Mouse (Mus musculus): ENCODE measurements around the gene Nsmce1. TPM values are rescaled to one million over a fixed set of nuclear protein-coding genes. Genes with fewer than 3 reads are reported as not detected.

The Nsmce1 gene
- polyA plus RNA-seq, 1 experiment, result 35.8 TPM

DNA sequence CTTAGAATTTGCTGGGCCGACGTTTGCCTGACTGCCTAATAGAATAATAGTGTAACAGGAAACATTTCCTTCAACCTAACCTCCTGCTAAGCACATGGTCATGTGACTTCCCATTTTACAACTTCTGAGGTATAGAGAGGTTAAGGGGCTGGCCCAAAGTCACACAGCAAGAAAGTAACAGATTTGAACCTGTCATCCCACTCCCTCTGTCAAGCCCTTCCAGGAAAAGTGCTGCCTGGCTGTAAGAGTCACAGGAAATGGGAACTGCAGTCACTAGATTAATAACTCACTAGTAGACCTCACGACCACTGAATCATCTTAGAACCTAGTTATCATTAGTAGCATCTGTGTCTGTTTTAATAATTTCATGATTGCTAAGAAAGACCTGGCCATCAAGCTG lies 68.3 kb downstream of the Nsmce1 start:
- TF ChIP-seq POLR2A (IDR thresholded peaks at IDR 0.05; ENCODE audit: low read depth, low read length) (no peak), CTCF (IDR thresholded peaks at IDR 0.05; ENCODE audit: extremely low read depth, insufficient read length, insufficient replicate concordance, low read depth, low read length) (no peak)
- Histone ChIP-seq H3K27me3 (ENCODE audit: control insufficient read depth, insufficient read depth, low read length) (no peaks in the 10 kb centered on the region), H3K36me3 (ENCODE audit: control insufficient read depth, insufficient read depth, low read length) (no peaks in the 10 kb centered on the region), H3K4me1 (ENCODE audit: control insufficient read depth, insufficient read depth, insufficient read length, low read length) (no peaks in the 10 kb centered on the region), H3K4me3 (ENCODE audit: low read depth, low read length) (no peak overlapping the region), H3K27ac (ENCODE audit: insufficient read depth, low read depth, low read length) (no peak overlapping the region)
- WGBS, result 46% methylated on average over 3 of the region's 3 CpGs

DNA sequence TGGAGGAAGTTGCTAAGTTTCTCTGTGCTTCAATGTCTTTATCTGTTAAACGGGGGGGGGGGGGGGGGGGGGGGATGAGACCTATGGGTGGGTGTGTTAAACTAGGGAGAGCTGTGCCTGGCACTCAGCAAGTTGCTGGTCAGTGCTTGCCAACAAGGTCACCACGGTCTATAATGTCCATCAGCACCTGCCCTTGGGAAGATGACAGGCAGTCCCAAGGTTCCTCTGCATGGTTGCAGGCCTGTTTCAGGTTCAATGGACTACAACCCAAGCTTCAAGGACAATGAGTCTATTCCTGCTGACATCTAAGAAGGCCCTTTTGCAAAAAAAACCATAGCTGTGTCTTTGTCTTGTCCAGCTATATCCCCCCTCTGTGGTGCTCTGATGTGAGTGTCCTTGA lies 69.5 kb downstream of the Nsmce1 start:
- Histone ChIP-seq H3K27me3 (ENCODE audit: control insufficient read depth, insufficient read depth, low read length) (no peaks in the 10 kb centered on the region), H3K36me3 (ENCODE audit: control insufficient read depth, insufficient read depth, low read length) (no peaks in the 10 kb centered on the region), H3K27ac (ENCODE audit: insufficient read depth, low read depth, low read length) (no peak overlapping the region), H3K4me3 (ENCODE audit: low read depth, low read length) (no peak overlapping the region), H3K4me1 (ENCODE audit: control insufficient read depth, insufficient read depth, insufficient read length, low read length) (no peaks in the 10 kb centered on the region)
- WGBS, result 46% methylated on average over 2 of the region's 2 CpGs
- no peak for TF ChIP-seq POLR2A (IDR thresholded peaks at IDR 0.05; ENCODE audit: low read depth, low read length)
- no peak for TF ChIP-seq CTCF (IDR thresholded peaks at IDR 0.05; ENCODE audit: extremely low read depth, insufficient read length, insufficient replicate concordance, low read depth, low read length)

DNA sequence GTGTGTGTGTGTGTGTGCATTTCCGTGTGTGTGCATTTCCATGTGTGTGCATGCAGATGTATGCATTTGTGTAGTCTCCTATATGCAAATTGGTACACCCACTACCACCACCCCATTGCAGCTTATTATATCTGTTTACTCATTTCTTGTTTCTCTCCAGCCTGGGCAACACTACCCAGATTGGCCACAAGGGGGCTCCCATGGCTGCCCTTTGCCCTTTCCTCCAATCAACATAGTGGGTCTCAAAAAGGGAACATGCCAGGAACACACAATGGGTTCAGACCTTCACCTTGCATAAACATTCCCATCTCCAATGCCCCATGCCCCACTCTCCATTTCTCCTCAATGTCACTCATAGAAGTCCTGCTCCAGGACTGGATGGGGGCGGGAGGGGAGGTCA lies 71.2 kb downstream of the Nsmce1 start:
- Histone ChIP-seq H3K36me3 (ENCODE audit: control insufficient read depth, insufficient read depth, low read length) (no peaks in the 10 kb centered on the region), H3K4me1 (ENCODE audit: control insufficient read depth, insufficient read depth, insufficient read length, low read length) (no peaks in the 10 kb centered on the region), H3K4me3 (ENCODE audit: low read depth, low read length) (no peak overlapping the region), H3K27me3 (ENCODE audit: control insufficient read depth, insufficient read depth, low read length) (no peaks in the 10 kb centered on the region), H3K27ac (ENCODE audit: insufficient read depth, low read depth, low read length) (no peak overlapping the region)
- no peak for TF ChIP-seq POLR2A (IDR thresholded peaks at IDR 0.05; ENCODE audit: low read depth, low read length)
- TF ChIP-seq CTCF (IDR thresholded peaks at IDR 0.05; ENCODE audit: extremely low read depth, insufficient read length, insufficient replicate concordance, low read depth, low read length), result peak; percentile 81; the same call in 1 of the 2 replicates
- 69% methylated on average over 2 of the region's 2 CpGs for WGBS

DNA sequence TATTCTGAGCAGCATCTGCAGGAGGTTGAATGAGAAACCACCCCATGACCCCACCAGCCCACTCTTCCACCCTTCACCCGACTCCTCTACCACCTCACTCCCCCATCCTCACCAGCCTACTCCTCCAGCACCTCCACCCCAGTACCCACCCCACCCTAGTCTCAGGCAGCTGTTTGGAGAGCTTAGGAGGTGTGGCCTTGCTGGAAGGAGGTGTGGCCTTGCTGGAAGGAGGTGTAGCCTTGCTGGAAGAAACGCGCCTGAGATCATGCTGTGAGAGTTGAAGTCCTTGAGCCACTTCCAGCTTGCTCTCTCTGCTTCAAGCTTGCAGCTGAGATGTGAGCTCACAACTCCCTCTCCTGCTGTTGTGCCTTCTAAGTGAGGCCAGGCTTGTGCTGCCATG lies 73.0 kb downstream of the Nsmce1 start:
- WGBS, result 20% methylated on average over 3 of the region's 3 CpGs
- H3K36me3 ChIP-seq (ENCODE audit: control insufficient read depth, insufficient read depth, low read length), result no peaks in the 10 kb centered on the region
- H3K27ac ChIP-seq (ENCODE audit: insufficient read depth, low read depth, low read length), result no peak overlapping the region
- TF ChIP-seq CTCF (IDR thresholded peaks at IDR 0.05; ENCODE audit: extremely low read depth, insufficient read length, insufficient replicate concordance, low read depth, low read length) (no peak), POLR2A (IDR thresholded peaks at IDR 0.05; ENCODE audit: low read depth, low read length) (no peak)
- H3K4me3 ChIP-seq (ENCODE audit: low read depth, low read length), result no peak overlapping the region
- H3K4me1 ChIP-seq (ENCODE audit: control insufficient read depth, insufficient read depth, insufficient read length, low read length), result no peaks in the 10 kb centered on the region
- no peaks in the 10 kb centered on the region for H3K27me3 ChIP-seq (ENCODE audit: control insufficient read depth, insufficient read depth, low read length)

Other genes starting within 250 kb of the Nsmce1 start
- 2.1 and 2.4 TPM in 2 replicates for gene Kdm8, start 46.9 kb downstream of the Nsmce1 start, polyA plus RNA-seq (2012; rRNA removed)
- 31.8 and 51.7 TPM in 2 replicates for gene Il4ra, start 60.5 kb upstream of the Nsmce1 start, polyA plus RNA-seq (2012; rRNA removed)
- 9.4 and 13.4 TPM in 2 replicates for gene Il21r, start 111.8 kb upstream of the Nsmce1 start, polyA plus RNA-seq (2012; rRNA removed)
- gene Gtf3c1, start 216.2 kb upstream of the Nsmce1 start, polyA plus RNA-seq (2012; rRNA removed), result 17.5 and 40.9 TPM in 2 replicates
- gene D430042O09Rik, start 216.3 kb upstream of the Nsmce1 start, polyA plus RNA-seq (2012; rRNA removed), result 9.8 and 17.5 TPM in 2 replicates

Data from small intestine, adult 2 months (tissue).